Mouse (Mus musculus) frontal cortex, adult 2 months (tissue): ENCODE measurements at regions not wholly inside any gene's neighbourhood (a gene's known extent, or its start where the extent isn't known, plus 50 kb on each side); places are given as distances from the start of the nearest gene placed in this dataset.
"Not testable (repeated sequence)": the region's sequence is repeated elsewhere in the genome, so short reads cannot be mapped to it uniquely, and the experiment has no call there.

Experiments used
- DNase-seq, 2 experiments: peaks; one replicate each; pipeline ENCODE4 v3.0.0; 2022; ENCODE audit warnings: low spot score in 1 of 2; ENCODE audit errors: extremely low spot score in 1 of 2

- no peak for DNase-seq
Observed at GRCm38 (mm10) chr10:14333344-14333743, 212.1 kb downstream of the Adgrg6 start.

DNA sequence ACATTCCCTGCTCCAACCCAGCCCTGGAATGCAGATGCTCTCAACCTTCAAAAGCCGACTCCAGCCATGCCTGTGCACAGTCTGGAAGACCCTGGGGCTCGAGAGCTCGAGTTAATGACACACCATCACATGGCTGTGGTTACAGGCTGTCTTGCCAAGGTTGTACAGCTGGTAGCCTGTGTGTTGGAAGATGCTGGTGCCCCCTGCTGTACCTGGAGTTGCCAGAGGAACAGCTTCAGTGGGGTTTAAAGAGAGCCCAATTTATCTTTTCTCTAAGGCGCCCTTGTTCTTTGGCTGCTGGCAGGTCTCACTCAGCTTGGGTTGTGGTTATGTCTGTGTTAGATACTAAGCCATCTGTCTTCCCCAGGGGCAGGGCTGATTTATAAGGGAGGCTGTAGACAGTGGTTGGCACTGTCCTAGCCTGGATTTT, 212.8 kb downstream of the Adgrg6 start:
- no peak for DNase-seq

GRCm38 (mm10) chr10:14328846-14329245, 216.6 kb downstream of the Adgrg6 start:
- no peak for DNase-seq

DNA sequence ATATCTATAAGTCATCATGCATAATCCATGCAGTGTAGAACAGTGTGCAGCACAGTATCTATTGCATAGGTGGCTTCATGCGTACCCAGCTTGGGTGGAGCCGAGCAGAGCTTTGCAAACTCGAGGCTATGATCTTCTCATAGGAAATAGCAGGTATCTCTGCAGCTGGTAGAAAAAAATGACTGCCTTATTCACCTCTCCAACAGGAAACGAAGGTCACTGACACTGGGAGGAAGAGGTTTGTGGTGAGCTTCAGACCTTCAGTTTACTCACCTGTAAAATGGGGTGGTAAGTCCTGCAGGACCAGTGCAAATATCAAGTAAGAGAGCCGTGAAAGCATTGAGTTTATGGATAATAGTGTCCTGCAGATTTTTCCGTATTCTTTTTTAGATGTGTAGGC, 219.2 kb downstream of the Adgrg6 start:
- DNase-seq = no peak

GRCm38 (mm10) chr10:14321503-14321902, 224.0 kb downstream of the Adgrg6 start:
- peak in 1 of 2 experiments; percentile 97 for DNase-seq

GRCm38 (mm10) chr10:14315232-14315631, 230.2 kb downstream of the Adgrg6 start:
- peak in 1 of 2 experiments; percentile 57 for DNase-seq

GRCm38 (mm10) chr10:14314607-14315006, 230.9 kb downstream of the Adgrg6 start:
- peak; percentile 73 to 81 for DNase-seq

GRCm38 (mm10) chr10:14314004-14314581, 231.4 kb downstream of the Adgrg6 start:
- peak in 1 of 2 experiments; percentile 57 for DNase-seq

- DNase-seq = no peak
Observed at GRCm38 (mm10) chr10:14312959-14313358, 232.5 kb downstream of the Adgrg6 start.

DNA sequence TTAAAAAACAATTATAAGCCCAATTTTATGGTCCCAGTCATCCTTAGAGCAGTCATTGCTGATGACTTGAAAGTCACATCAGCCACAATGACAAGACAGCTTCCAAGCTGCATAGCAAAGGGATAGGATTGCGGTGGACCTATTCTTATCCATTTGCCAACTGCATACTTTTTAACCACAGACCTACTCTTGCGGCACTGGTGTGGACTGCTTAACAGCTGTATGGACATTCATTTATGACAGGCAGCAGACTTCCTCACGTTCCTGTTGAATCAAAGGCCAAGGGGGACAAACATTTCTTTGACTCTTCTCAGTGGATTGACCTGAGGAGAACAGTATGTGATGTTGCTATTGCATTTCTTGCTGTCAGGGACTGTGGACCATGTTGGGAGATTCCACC, 233.5 kb downstream of the Adgrg6 start:
- no peak for DNase-seq

DNA sequence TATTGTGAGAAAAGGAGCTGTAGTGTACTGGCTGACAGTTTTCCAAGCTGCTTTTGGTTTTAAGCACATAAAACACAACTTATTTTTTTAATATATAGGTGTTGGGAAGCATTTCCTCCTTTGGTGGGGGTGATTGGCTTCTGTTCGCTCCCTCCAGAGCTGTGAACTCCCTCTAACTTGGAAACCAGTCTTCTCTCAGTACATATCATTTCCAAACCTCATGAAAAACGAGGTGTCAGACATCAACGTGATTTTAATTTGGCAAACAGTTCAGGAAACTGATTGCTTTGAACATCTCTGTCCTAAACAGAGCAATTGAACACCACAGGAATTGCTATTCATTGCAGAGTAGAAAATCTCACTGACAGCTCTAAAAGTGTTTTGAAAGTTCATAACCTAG, 238.6 kb downstream of the Adgrg6 start:
- no peak for DNase-seq

DNA sequence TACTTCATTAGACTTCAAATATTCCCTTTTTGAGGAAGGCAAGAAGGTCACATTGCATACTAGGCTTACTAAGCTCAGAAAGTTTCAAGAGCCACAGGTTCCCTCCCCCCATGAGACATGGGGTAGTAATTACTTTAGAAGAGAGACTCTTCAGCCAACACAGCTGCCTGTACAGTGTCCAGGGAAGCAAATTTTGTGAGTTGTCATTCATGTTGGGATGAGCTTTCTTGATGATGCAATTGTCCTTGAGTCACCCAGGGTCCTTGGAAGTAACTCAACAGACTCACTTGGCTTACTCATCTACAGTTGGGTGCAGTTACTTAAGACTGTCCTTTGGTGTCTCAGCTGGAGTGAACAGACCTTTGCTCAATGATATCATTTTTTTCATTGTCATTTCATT, 242.0 kb downstream of the Adgrg6 start:
- DNase-seq = no peak

- peak in 1 of 2 experiments; percentile 45 for DNase-seq
Observed at GRCm38 (mm10) chr10:14296147-14296546, 249.3 kb downstream of the Adgrg6 start.

DNA sequence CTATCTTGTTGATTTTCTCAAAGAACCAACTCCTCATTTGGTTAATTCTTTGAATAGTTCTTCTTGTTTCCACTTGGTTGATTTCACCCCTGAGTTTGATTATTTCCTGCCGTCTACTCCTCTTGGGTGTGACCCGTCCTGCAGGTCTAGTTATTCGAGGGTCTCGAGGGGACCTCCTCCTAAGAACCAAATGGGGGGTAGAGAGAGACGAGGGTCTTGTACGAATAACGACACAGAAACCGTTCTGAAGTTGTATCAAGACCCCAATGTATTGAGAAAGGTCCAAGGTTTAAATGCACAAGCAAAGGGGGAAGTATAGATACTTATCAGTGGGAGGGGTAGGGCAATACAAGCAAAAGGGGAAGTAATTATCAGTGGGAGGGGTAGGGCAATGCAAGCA, 252.8 kb downstream of the Adgrg6 start:
- not testable (repeated sequence) for DNase-seq

GRCm38 (mm10) chr10:14287551-14287950, 257.9 kb downstream of the Adgrg6 start:
- DNase-seq = no peak

DNA sequence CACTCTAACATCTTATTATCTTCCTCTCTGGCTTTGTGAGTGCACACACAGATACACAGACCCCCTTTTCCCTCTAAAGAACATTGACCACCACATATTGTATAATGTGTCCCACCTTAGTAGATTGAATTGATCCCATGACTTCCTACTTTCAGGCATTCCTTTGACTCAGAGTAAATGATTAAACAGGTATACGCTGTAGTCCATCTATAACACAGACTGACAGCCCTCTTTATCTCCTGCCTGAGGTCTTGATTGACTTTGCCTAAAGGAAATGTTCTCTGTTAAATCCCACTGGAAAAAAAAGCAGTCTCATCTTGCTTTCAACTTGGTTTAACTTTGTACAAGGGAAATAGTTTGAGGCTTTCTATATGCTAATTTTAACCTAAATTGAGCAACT, 268.8 kb downstream of the Adgrg6 start:
- DNase-seq = no peak

GRCm38 (mm10) chr10:14275477-14275876, 270.0 kb downstream of the Adgrg6 start:
- DNase-seq = no peak

DNA sequence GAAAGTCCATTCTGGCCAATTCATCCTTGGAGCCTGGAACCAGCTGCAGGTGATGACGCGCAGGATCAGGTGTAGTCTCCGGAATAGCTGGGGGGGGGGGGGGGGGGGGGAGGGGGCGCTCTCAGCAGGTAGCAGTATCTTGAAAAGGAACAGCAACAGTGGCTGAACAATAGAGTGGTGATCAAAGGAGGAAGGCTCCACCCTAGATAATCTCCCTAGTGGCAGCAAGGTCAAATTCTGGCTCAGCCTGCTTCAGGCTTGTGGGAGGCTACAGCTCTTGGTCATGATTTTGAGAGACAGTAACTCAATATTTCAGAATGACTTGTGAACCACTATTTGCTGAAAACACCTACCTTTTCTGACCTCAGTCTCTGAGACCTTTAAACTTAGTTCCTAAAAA, 275.5 kb downstream of the Adgrg6 start:
- no peak for DNase-seq

GRCm38 (mm10) chr10:14267641-14268040, 277.8 kb downstream of the Adgrg6 start:
- peak; percentile 6 to 41 for DNase-seq

GRCm38 (mm10) chr10:14239670-14240069, 273.8 kb downstream of the Hivep2 start:
- no peak for DNase-seq

DNA sequence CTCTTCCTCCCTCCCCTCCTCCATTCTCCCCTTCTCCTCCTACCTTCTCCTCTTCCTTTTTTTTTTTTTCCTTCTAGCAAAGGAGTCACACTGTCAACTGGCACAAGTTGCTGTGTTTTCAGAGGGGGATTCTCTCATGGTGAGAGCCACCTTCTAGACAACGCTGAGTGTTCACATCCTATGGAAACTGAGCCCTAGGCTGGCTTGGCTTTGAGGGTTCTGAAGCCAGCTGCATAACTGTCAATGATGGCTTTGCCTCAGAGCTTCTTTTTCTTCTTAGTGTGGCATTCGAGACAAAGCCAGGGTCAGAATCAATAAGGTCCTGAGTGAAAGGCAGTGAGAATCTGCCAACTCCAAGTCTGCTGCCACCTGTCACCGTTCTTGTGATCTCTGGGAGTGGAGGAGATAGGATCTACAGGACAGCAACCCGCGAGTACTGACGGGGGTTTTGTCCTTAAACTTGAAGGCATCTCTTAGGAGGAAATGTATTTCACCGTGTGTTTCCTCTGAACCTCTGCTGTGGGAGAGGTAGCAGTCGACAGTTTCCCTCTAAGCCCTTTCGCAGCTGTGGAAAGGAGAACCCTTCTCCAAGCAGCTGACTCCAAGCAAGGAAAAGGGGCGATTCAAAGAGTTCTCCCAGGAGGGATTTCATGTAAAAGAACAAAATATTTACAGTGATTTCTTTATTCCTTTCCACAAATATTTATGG, 269.2 kb downstream of the Hivep2 start:
- no peak for DNase-seq

DNA sequence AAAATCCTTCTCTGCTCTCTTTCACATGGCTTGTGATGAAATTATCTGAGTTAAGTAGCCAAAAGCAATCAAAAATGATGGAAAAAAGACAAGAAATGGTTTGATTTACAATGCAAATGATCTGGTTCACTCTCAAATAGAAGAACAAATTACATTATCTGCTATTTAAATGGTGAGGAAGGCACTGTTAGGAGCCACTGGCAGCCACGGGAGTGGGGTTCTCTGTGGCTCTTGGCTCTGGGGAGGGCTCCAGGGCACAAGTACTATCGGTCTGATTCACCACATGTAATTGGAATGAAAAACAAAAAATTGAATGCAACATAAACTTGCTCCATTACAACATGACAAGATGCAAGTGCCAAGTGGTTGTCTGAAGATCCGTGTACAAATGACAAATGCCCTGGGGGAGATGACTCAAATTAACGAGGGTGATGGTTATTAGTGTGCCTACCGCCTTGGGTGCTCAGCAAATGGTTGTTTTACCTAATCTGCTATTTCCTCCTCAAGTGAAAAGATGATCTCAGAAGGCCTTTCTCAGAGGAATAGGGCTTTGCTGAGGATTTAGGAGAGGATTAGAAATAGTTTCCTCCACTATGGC, 268.2 kb downstream of the Hivep2 start:
- no peak for DNase-seq
